Mouse (Mus musculus) liver, embryonic 14.5 days (tissue): ENCODE results near the gene Stk24. TPM values are rescaled to one million over a fixed set of nuclear protein-coding genes. Genes with fewer than 3 reads are reported as not detected.

Experiments used
- ATAC-seq: fragments of 200-750 bp; cut with Nextera tagmentation; 2 replicates; pipeline ENCODE4 v1.8.0; 2017; ENCODE audit warnings: moderate number of reproducible peaks, mild to moderate bottlenecking, moderate library complexity; ENCODE audit not compliant: insufficient read depth
- DNase-seq, 3 experiments: peaks; one replicate each; pipeline ENCODE4 v3.0.0-alpha.2; 2012 to 2013; ENCODE audit warnings: low read depth in 3 of 3, low spot score in 3 of 3
- H3K27ac ChIP-seq: fragments of 300-500 bp; sonication (generic); 2 replicates; pipeline ENCODE4 v1.5.1; 2014; ENCODE audit warnings: moderate library complexity, mild to moderate bottlenecking, control low read depth, inconsistent platforms
- H3K27me3 ChIP-seq: fragments of 300-500 bp; sonication (generic); 2 replicates; pipeline ENCODE4 v1.6.1; 2014; ENCODE audit warnings: mild to moderate bottlenecking, low read length, moderate library complexity; ENCODE audit not compliant: control insufficient read depth, insufficient read depth
- H3K36me3 ChIP-seq: fragments of 300-500 bp; sonication (generic); replicated peaks from 2 replicates; pipeline ENCODE4 v1.6.1; 2014; ENCODE audit warnings: low read depth; ENCODE audit not compliant: control insufficient read depth, insufficient read depth
- H3K4me1 ChIP-seq, 2 experiments: fragments of 200-500 bp in 1 of 2; fragments of 300-500 bp in 1 of 2; sonication (generic) in 1 of 2; replicated peaks; 2 replicates each; pipeline ENCODE4 v1.6.1; 2012 to 2014; ENCODE audit warnings: antibody characterized with exemption in 1 of 2, inconsistent platforms in 1 of 2, low read length in 1 of 2; ENCODE audit not compliant: control insufficient read depth in 2 of 2, insufficient read depth in 2 of 2
- H3K4me2 ChIP-seq: fragments of 300-500 bp; sonication (generic); 2 replicates; pipeline ENCODE4 v1.6.1; 2014; ENCODE audit warnings: low read depth, mild to moderate bottlenecking, control low read depth, moderate library complexity
- H3K4me3 ChIP-seq, 2 experiments: fragments of 200-500 bp in 1 of 2; fragments of 300-500 bp in 1 of 2; sonication (generic) in 1 of 2; 2 replicates each; pipeline ENCODE4 v1.5.1; 2012 to 2014; ENCODE audit warnings: low read depth in 2 of 2, low read length in 2 of 2, mild to moderate bottlenecking in 2 of 2, control low read depth in 1 of 2, inconsistent platforms in 1 of 2, moderate library complexity in 1 of 2; ENCODE audit not compliant: insufficient read depth in 1 of 2
- H3K9ac ChIP-seq: fragments of 300-500 bp; sonication (generic); replicated peaks from 2 replicates; pipeline ENCODE4 v1.6.1; 2014; ENCODE audit warnings: mild to moderate bottlenecking, control low read depth, moderate library complexity
- H3K9me3 ChIP-seq: fragments of 300-500 bp; sonication (generic); 2 replicates; pipeline ENCODE4 v1.6.1; 2016; ENCODE audit warnings: low read length, mixed read lengths; ENCODE audit not compliant: control insufficient read depth
- CTCF ChIP-seq: IDR thresholded peaks from 2 replicates; pipeline ENCODE4 v1.5.1; 2016; ENCODE audit warnings: antibody characterized with exemption, low read depth, control low read depth
- EP300 ChIP-seq: IDR thresholded peaks from 2 replicates; pipeline ENCODE4 v1.6.1; 2016; ENCODE audit warnings: antibody characterized with exemption, low read depth
- WGBS: fragments of 180-500 bp; shearing (Covaris S2); extraction: QIAGEN DNeasy Blood & Tissue Kit; methylation state at CpG from one replicate; pipeline ENCODE4 v1.1.7; 2014; ENCODE audit not compliant: insufficient replicate concordance; 5-methylcytosine and 5-hydroxymethylcytosine counted together
- polyA plus RNA-seq, 2 experiments: library from polyadenylated mRNA; depleted of rRNA in 1 of 2; stranded (reverse) in 1 of 2; unstranded in 1 of 2; fragments of >200 nt; fragmentation: Nextera tagmentation in 1 of 2; extraction: Ambion mirVana in 1 of 2; gene quantifications; 2 replicates each; pipeline versions ENCODE4 v1.2.1 to v1.2.3; 2012 to 2014

The Stk24 gene
- polyA plus RNA-seq, 2 experiments: 22.5 to 31.0 TPM

DNA sequence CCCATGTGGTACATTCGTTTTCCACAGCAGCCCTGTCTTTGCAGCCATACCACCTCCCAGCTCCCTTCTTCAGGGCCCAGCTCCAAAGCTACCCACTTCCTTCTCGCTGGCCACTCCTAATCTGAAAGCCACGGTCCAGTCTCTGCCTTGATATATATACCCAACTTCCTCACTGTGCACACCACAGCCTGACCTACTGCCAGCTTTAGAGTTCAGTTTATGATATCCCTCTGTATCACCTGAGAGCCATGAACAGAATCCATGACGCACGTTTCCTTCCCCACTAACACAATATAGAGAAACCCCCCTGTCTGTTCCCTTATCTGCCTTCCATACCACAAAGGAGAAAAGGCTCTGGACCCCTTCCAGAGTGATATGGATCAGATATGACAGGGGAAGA lies 61.4 kb downstream of the Stk24 start:
- H3K4me2 ChIP-seq: no peak overlapping the region
- no peaks in the 10 kb centered on the region for H3K27me3 ChIP-seq
- H3K4me1 ChIP-seq: peaks cover 0 to 10% of the 10 kb centered on the region in 2 experiments; a peak in 2 of 4 replicates
- no peak overlapping the region for H3K9ac ChIP-seq
- H3K27ac ChIP-seq: no peak overlapping the region
- DNase-seq: no peak
- TF ChIP-seq EP300 (no peak), CTCF (no peak)
- H3K9me3 ChIP-seq: no peaks in the 10 kb centered on the region
- no peak overlapping the region for H3K4me3 ChIP-seq
- ATAC-seq: no peak
- 13% methylated on average over 5 of the region's 5 CpGs for WGBS
- no peaks in the 10 kb centered on the region for H3K36me3 ChIP-seq

DNA sequence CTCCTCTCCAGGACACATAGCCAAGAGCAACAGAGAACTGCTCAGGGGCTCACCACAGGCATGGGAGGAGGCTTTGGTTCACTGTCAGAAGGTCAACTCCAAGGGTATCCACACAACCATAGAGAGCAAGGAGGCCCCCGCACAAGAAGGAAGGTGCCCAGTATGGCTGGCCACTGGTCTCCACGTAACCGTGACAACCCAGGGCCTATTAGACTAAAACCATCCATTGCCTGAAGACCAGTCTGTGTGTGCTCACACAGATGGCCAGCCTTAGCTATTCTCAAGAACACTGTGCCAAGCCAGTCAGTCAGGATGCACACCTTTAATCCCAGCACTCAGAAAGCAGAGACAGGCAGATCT lies 62.5 kb downstream of the Stk24 start:
- 78% methylated on average over 3 of the region's 3 CpGs for WGBS
- peaks cover 0 to 4% of the 10 kb centered on the region in 2 experiments; a peak in 2 of 4 replicates for H3K4me1 ChIP-seq
- H3K27ac ChIP-seq: no peak overlapping the region
- no peak for DNase-seq
- no peak overlapping the region for H3K4me3 ChIP-seq
- H3K4me2 ChIP-seq: no peak overlapping the region
- H3K9ac ChIP-seq: no peak overlapping the region
- H3K27me3 ChIP-seq: no peaks in the 10 kb centered on the region
- no peak for ATAC-seq
- H3K9me3 ChIP-seq: no peaks in the 10 kb centered on the region
- H3K36me3 ChIP-seq: no peaks in the 10 kb centered on the region
- TF ChIP-seq CTCF (no peak), EP300 (no peak)

DNA sequence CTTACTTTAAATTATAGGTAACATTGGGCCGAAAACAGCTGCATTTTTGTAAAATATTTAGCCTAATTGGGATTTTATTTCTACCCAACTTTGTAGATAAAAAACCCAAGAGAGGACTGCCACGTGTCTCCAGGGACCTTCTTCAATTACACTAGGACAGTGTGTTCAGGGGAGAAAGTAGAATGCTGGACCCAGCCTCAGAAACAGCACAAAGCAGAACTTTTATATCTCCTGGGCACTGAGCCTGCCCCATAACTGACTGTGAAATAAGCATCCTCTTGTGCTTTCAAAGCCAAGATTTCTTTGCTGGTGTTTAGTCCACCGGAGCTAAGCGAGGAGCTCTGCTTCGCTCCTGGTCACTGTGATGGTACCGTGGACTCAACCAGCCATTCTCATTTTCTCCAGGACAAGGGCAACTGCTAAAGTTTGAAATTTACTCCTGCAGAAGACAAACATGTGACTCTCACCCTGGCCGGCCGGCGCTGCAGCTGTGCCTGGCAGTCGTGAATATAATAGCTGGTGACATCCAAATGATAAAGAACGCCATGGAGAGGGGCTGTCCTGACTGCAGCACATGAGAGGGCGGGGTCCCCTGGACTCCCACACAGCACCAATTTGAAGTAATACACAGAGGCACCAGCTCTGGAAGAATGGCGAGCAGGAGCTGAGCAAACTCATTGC lies 63.0 kb downstream of the Stk24 start:
- H3K36me3 ChIP-seq: no peaks in the 10 kb centered on the region
- H3K27ac ChIP-seq: no peak overlapping the region
- H3K4me1 ChIP-seq: peaks cover 0 to 2% of the 10 kb centered on the region in 2 experiments; a peak in 2 of 4 replicates
- no peaks in the 10 kb centered on the region for H3K9me3 ChIP-seq
- no peak for TF ChIP-seq CTCF
- no peak for TF ChIP-seq EP300
- DNase-seq (no peak), ATAC-seq (no peak)
- WGBS: 65% methylated on average over 13 of the region's 13 CpGs
- no peak overlapping the region for H3K9ac ChIP-seq
- no peaks in the 10 kb centered on the region for H3K27me3 ChIP-seq
- no peak overlapping the region for H3K4me3 ChIP-seq
- no peak overlapping the region for H3K4me2 ChIP-seq

DNA sequence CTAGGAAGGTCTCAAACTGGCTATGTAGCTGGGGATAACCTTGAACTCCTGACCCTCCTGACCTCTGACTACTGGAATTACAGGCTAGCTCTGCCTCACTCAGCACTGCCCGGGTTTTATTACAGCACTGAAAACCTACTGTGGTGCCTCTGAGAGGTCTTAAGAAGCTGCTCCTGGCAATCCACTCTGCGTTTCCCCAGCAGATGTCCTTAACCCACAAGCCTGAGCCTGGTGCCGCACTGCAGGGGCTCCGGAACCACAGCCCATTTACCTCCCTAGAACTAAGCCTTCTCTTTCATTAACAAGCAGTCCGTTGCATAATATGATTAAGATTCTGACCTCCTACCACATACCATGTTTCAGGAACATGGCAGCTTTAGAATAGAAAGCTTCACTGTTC lies 63.7 kb downstream of the Stk24 start:
- ATAC-seq (no peak), DNase-seq (no peak)
- no peaks in the 10 kb centered on the region for H3K9me3 ChIP-seq
- 79% methylated on average over 5 of the region's 5 CpGs for WGBS
- TF ChIP-seq EP300: no peak
- H3K36me3 ChIP-seq: no peaks in the 10 kb centered on the region
- H3K27ac ChIP-seq: no peak overlapping the region
- H3K4me3 ChIP-seq: no peak overlapping the region
- H3K4me2 ChIP-seq: no peak overlapping the region
- H3K27me3 ChIP-seq: no peaks in the 10 kb centered on the region
- H3K9ac ChIP-seq: no peak overlapping the region
- peaks cover 0 to 5% of the 10 kb centered on the region in 2 experiments; a peak in 2 of 4 replicates for H3K4me1 ChIP-seq

DNA sequence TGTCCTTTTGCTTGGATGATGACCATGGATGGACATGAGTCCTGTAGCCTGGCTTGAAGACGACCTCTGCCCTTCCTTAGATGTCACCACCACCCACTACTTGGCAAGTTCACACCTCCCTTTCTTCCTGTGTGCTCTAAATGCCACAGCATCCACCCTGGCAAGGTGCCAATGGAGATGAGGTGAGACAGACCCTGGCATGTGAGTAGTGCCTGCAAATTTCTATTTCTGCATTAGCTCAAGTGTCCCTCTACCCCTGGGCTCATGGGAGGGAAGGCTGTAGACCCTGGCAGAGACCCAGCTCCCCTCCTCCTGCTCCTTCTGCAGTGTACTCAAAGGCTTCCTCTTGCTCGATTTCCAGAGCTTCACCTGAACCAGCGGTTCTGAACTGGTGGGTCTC lies 64.9 kb downstream of the Stk24 start:
- 78% methylated on average over 3 of the region's 3 CpGs for WGBS
- peaks cover 0 to 12% of the 10 kb centered on the region in 2 experiments; a peak in 2 of 4 replicates for H3K4me1 ChIP-seq
- ATAC-seq (no peak), DNase-seq (no peak)
- H3K27me3 ChIP-seq: no peaks in the 10 kb centered on the region
- H3K27ac ChIP-seq: no peak overlapping the region
- TF ChIP-seq CTCF: no peak
- H3K9ac ChIP-seq: no peak overlapping the region
- no peaks in the 10 kb centered on the region for H3K9me3 ChIP-seq
- H3K36me3 ChIP-seq: no peaks in the 10 kb centered on the region
- H3K4me2 ChIP-seq: no peak overlapping the region
- H3K4me3 ChIP-seq: no peak overlapping the region
